Mouse (Mus musculus) testis, adult 2 months (tissue): ENCODE results near the gene Ccdc40. TPM values are rescaled to one million over a fixed set of nuclear protein-coding genes. Genes with fewer than 3 reads are reported as not detected.

Experiments used
- H3K27ac ChIP-seq: fragments of 200-500 bp; 2 replicates; pipeline ENCODE4 v1.5.1; 2012; ENCODE audit warnings: low read depth, low read length; ENCODE audit not compliant: control insufficient read depth, insufficient read depth
- H3K27me3 ChIP-seq: fragments of 200-500 bp; 2 replicates; pipeline ENCODE4 v1.6.1; 2012; ENCODE audit warnings: mild to moderate bottlenecking, low read length, moderate library complexity; ENCODE audit not compliant: control insufficient read depth, insufficient read depth
- H3K36me3 ChIP-seq: fragments of 200-500 bp; 2 replicates; pipeline ENCODE4 v1.6.1; 2012; ENCODE audit warnings: mild to moderate bottlenecking, low read length; ENCODE audit not compliant: control insufficient read depth, insufficient read depth
- H3K4me1 ChIP-seq: fragments of 200-500 bp; 2 replicates; pipeline ENCODE4 v1.6.1; 2012; ENCODE audit warnings: low read length; ENCODE audit not compliant: control insufficient read depth, insufficient read depth
- H3K4me3 ChIP-seq: fragments of 200-500 bp; 2 replicates; pipeline ENCODE4 v1.5.1; 2012; ENCODE audit warnings: low read depth, mild to moderate bottlenecking, low read length, moderate library complexity, mixed read lengths; ENCODE audit not compliant: control insufficient read depth
- CTCF ChIP-seq: fragments of 200-500 bp; IDR thresholded peaks from 2 replicates; pipeline ENCODE4 v1.5.1; 2012; ENCODE audit warnings: low read depth, mild to moderate bottlenecking, inconsistent platforms, low read length, moderate library complexity; ENCODE audit not compliant: control insufficient read depth, insufficient read depth, insufficient replicate concordance
- POLR2A ChIP-seq: fragments of 200-500 bp; IDR thresholded peaks from 2 replicates; pipeline ENCODE4 v1.6.1; 2012; ENCODE audit warnings: low read depth, mild to moderate bottlenecking, inconsistent platforms, low read length, moderate library complexity; ENCODE audit not compliant: control insufficient read depth
- polyA plus RNA-seq: library from polyadenylated mRNA; depleted of rRNA; stranded (reverse); fragments of >200 nt; gene quantifications from 2 replicates; pipeline ENCODE4 v1.2.3, GENCODE M21; 2012; rRNA removed

Ccdc40 gene
- polyA plus RNA-seq, 1 experiment: 73.2 TPM

GRCm38 (mm10) chr11:119307916-119308315, 79.5 kb downstream of the Ccdc40 start:
- TF ChIP-seq POLR2A (no peak), CTCF (no peak)
- H3K36me3 ChIP-seq: no peaks in the 10 kb centered on the region
- no peaks in the 10 kb centered on the region for H3K27me3 ChIP-seq
- peak overlapping the region; percentile 15; the same call in 1 of the 2 replicates for H3K27ac ChIP-seq
- H3K4me1 ChIP-seq: peaks cover 6% of the 10 kb centered on the region
- no peak overlapping the region for H3K4me3 ChIP-seq

GRCm38 (mm10) chr11:119310621-119311020, 82.2 kb downstream of the Ccdc40 start:
- Histone ChIP-seq H3K4me3 (no peak overlapping the region), H3K27ac (no peak overlapping the region), H3K4me1 (peaks cover 6% of the 10 kb centered on the region), H3K36me3 (no peaks in the 10 kb centered on the region), H3K27me3 (no peaks in the 10 kb centered on the region)
- no peak for TF ChIP-seq POLR2A
- TF ChIP-seq CTCF: no peak

GRCm38 (mm10) chr11:119314252-119314936, 86.0 kb downstream of the Ccdc40 start:
- TF ChIP-seq POLR2A: no peak
- TF ChIP-seq CTCF: no peak
- H3K27me3 ChIP-seq: no peaks in the 10 kb centered on the region
- H3K4me3 ChIP-seq: no peak overlapping the region
- H3K36me3 ChIP-seq: no peaks in the 10 kb centered on the region
- peaks cover 2% of the 10 kb centered on the region; the same call in 1 of the 2 replicates for H3K4me1 ChIP-seq
- no peak overlapping the region for H3K27ac ChIP-seq

Other genes with a start within 250 kb of the Ccdc40 start
- gene Enpp7, start 240.4 kb upstream of the Ccdc40 start, polyA plus RNA-seq: 0.08 TPM in 1 of 2 replicates, not detected in the other
- gene Cbx2, start 205.6 kb upstream of the Ccdc40 start, polyA plus RNA-seq: 2.3 and 2.4 TPM in 2 replicates
- gene Cbx8, start 187.6 kb upstream of the Ccdc40 start, polyA plus RNA-seq: 0.53 and 0.79 TPM in 2 replicates
- 3.3 and 3.8 TPM in 2 replicates for gene Cbx4, start 142.4 kb upstream of the Ccdc40 start, polyA plus RNA-seq
- gene Tbc1d16, start 73 bp upstream of the Ccdc40 start, polyA plus RNA-seq: 1.1 and 1.2 TPM in 2 replicates
- gene Gaa, start 39.3 kb downstream of the Ccdc40 start, polyA plus RNA-seq: 41.9 and 46.2 TPM in 2 replicates
- gene Eif4a3, start 71.5 kb downstream of the Ccdc40 start, polyA plus RNA-seq: 73.6 and 81.2 TPM in 2 replicates
- gene Card14, start 79.2 kb downstream of the Ccdc40 start, polyA plus RNA-seq: 0.44 and 0.76 TPM in 2 replicates
- 11.4 and 13.8 TPM in 2 replicates for gene Sgsh, start 127.0 kb downstream of the Ccdc40 start, polyA plus RNA-seq
- 4.2 and 5.5 TPM in 2 replicates for gene Slc26a11, start 127.0 kb downstream of the Ccdc40 start, polyA plus RNA-seq
- gene Rnf213, start 164.5 kb downstream of the Ccdc40 start, polyA plus RNA-seq: 3.9 and 4.5 TPM in 2 replicates